Mouse (Mus musculus) forebrain, embryonic 16.5 days (tissue): ENCODE results near the gene Sox6. TPM values are rescaled to one million over a fixed set of nuclear protein-coding genes. Genes with fewer than 3 reads are reported as not detected.
"Not testable (repeated sequence)": the region's sequence is repeated elsewhere in the genome, so short reads cannot be mapped to it uniquely, and the experiment has no call there.

ENCODE experiments used
- ATAC-seq: fragments of 200-750 bp; cut with Nextera tagmentation; 2 replicates; pipeline ENCODE4 v1.8.0; 2017; ENCODE audit warnings: mild to moderate bottlenecking, moderate library complexity
- H3K27ac ChIP-seq: fragments of 300-500 bp; sonication (generic); 2 replicates; pipeline ENCODE4 v1.5.1; 2014; ENCODE audit warnings: low read length, control low read depth
- H3K27me3 ChIP-seq: fragments of 300-500 bp; sonication (generic); replicated peaks from 2 replicates; pipeline ENCODE4 v1.6.1; 2014; ENCODE audit warnings: low read length; ENCODE audit not compliant: control insufficient read depth, insufficient read depth
- H3K36me3 ChIP-seq: fragments of 300-500 bp; sonication (generic); 2 replicates; pipeline ENCODE4 v1.6.1; 2014; ENCODE audit not compliant: control insufficient read depth, insufficient read depth
- H3K4me1 ChIP-seq: fragments of 300-500 bp; sonication (generic); replicated peaks from 2 replicates; pipeline ENCODE4 v1.6.1; 2014; ENCODE audit warnings: low read length; ENCODE audit not compliant: control insufficient read depth, insufficient read depth
- H3K4me2 ChIP-seq: fragments of 300-500 bp; sonication (generic); 2 replicates; pipeline ENCODE4 v1.6.1; 2014; ENCODE audit warnings: mild to moderate bottlenecking, low read length, control low read depth
- H3K4me3 ChIP-seq: fragments of 300-500 bp; sonication (generic); replicated peaks from 2 replicates; pipeline ENCODE4 v1.5.1; 2014; ENCODE audit warnings: mild to moderate bottlenecking, low read length, control low read depth
- H3K9ac ChIP-seq: fragments of 300-500 bp; sonication (generic); replicated peaks from 2 replicates; pipeline ENCODE4 v1.6.1; 2014; ENCODE audit warnings: low read depth, low read length, control low read depth
- H3K9me3 ChIP-seq: fragments of 300-500 bp; sonication (generic); 2 replicates; pipeline ENCODE4 v1.6.1; 2016; ENCODE audit warnings: low read length; ENCODE audit not compliant: control insufficient read depth
- WGBS: fragments of 180-500 bp; shearing (Covaris S2); extraction: QIAGEN DNeasy Blood & Tissue Kit; methylation state at CpG from one replicate; pipeline ENCODE4 v1.1.7; 2014; 5-methylcytosine and 5-hydroxymethylcytosine counted together
- polyA plus RNA-seq: library from polyadenylated mRNA; unstranded; fragments of >200 nt; fragmentation: Nextera tagmentation; extraction: Ambion mirVana; gene quantifications from 2 replicates; pipeline ENCODE4 v1.2.1, GENCODE M21; 2015

Sox6 gene
- 95.4 and 96.5 TPM in 2 replicates for polyA plus RNA-seq

DNA sequence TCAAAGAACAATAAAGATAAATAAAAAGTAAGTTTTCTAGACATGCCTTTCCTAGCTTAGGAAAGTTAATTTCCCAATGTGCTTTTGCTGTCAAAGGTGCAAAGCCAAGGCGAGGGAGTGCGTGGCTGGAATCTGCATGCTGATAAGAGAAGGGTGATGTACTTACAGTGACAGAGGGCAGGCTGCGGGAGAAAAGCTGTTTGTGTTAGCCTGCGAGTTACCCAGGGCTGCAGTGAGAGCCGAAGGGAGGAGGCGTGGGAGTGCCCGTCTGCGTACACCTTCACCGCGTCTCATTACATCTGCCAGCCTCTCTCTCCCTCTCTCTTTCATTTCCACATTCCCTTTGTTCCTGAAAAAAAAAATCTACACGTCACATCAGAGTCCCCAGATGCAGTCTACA is at the start of gene Sox6:
Gene Sox6, minus strand, starts transcription at position 286 of the 400 bp plus-strand sequence.
- H3K27me3 ChIP-seq: peaks cover 37% of the 10 kb centered on the region
- ATAC-seq: no peak
- H3K4me3 ChIP-seq: peak within 1 kb of the TSS; percentile 53
- H3K9me3 ChIP-seq: no peaks in the 10 kb centered on the region
- H3K27ac ChIP-seq: peak within 1 kb of the TSS; percentile 8; the same call in 1 of the 2 replicates
- under 1% methylated on average over 11 of the region's 11 CpGs for WGBS
- H3K4me1 ChIP-seq: peaks cover 40% of the 10 kb centered on the region
- peak within 1 kb of the TSS; percentile 62 for H3K9ac ChIP-seq
- peak within 1 kb of the TSS; percentile 98 for H3K4me2 ChIP-seq
- H3K36me3 ChIP-seq: no peaks in the 10 kb centered on the region

DNA sequence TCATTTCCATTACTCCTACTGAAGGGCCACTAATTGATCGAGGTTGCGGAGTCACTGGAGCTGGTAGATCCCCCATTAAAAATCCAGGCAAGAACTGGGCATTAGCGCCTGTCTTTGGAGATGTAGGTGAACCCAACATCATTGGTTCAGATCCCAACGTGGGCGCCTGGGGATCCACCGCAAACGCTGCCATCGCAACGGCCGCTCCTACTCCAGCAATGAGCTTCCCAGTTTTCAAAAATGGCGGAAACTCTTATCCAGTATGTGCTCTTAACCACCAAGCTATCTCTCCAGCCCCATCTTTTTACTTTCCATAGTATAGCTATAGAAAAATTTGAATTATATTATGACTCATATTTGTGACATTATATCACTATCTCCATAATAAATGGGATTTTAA is 45.8 kb upstream of the Sox6 start, which contains the start of gene Gm4353:
Gene Gm4353, minus strand, starts transcription at position 270 of the 400 bp plus-strand sequence.
- H3K27ac ChIP-seq, H3K4me3 ChIP-seq, H3K27me3 ChIP-seq, H3K9ac ChIP-seq, ATAC-seq, H3K36me3 ChIP-seq, H3K4me2 ChIP-seq, H3K9me3 ChIP-seq, H3K4me1 ChIP-seq: not testable (repeated sequence)
- WGBS: 98% methylated on average over 11 of the region's 11 CpGs

DNA sequence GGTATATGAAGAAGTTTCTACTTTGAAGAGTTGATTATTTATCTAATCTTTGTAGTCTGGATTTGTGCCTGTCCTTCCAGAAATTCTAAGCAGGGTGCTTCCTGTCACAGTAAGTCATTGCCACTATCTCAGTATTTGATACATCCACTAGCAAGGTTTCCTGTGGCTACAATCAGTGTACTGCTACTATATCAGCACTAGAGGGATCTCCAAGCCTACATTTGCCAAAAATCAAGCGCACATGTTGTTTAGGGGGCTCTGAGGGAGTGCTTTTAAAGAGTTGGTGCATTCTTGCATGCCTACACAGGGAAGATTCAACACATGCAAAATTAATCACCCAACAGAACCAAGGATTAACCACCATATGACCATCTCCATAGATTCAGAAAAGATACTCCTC is 22.1 kb upstream of the Sox6 start:
- Histone ChIP-seq H3K9ac (no peak overlapping the region), H3K4me3 (no peak overlapping the region), H3K9me3 (no peaks in the 10 kb centered on the region), H3K4me2 (no peak overlapping the region), H3K27ac (no peak overlapping the region), H3K4me1 (no peaks in the 10 kb centered on the region), H3K36me3 (no peaks in the 10 kb centered on the region), H3K27me3 (no peaks in the 10 kb centered on the region)
- 63% methylated on average over 1 of the region's 1 CpGs for WGBS
- no peak for ATAC-seq

DNA sequence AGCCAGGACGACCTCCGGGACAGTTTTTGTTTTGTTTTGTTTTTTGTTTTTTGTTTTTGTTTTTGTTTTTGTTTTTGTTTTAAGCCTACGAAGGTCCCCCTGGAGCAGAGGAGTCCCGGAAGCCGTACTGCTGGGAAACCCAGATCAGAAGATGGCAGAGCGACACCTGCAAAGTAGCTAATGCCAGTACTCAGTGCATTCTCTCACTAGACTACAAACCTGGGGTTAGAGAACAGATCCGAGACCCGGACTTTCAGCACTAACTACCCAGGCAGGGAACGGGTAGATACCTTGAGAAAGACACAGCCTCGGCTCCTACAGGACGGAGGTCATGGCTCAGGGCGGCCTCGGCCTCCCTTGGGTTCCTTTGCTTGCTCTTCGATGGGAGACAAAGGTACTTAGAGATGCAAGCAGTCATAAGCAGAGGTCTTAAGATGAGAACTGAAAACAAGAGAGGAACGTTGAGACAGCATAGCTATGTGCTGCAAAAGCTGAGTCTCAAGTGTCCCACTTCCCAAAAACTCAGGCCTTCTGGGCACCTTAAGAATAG is 1.9 kb upstream of the Sox6 start:
- H3K27me3 ChIP-seq: peaks cover 32% of the 10 kb centered on the region
- no peaks in the 10 kb centered on the region for H3K36me3 ChIP-seq
- H3K4me2 ChIP-seq: peak overlapping the region; percentile 98
- 12% methylated on average over 15 of the region's 15 CpGs for WGBS
- no peak overlapping the region for H3K27ac ChIP-seq
- H3K9ac ChIP-seq: peak overlapping the region; percentile 62; the same call in 1 of the 2 replicates
- H3K4me3 ChIP-seq: peak overlapping the region; percentile 53
- H3K9me3 ChIP-seq: no peaks in the 10 kb centered on the region
- peaks cover 23% of the 10 kb centered on the region for H3K4me1 ChIP-seq
- ATAC-seq: peak; percentile 23

DNA sequence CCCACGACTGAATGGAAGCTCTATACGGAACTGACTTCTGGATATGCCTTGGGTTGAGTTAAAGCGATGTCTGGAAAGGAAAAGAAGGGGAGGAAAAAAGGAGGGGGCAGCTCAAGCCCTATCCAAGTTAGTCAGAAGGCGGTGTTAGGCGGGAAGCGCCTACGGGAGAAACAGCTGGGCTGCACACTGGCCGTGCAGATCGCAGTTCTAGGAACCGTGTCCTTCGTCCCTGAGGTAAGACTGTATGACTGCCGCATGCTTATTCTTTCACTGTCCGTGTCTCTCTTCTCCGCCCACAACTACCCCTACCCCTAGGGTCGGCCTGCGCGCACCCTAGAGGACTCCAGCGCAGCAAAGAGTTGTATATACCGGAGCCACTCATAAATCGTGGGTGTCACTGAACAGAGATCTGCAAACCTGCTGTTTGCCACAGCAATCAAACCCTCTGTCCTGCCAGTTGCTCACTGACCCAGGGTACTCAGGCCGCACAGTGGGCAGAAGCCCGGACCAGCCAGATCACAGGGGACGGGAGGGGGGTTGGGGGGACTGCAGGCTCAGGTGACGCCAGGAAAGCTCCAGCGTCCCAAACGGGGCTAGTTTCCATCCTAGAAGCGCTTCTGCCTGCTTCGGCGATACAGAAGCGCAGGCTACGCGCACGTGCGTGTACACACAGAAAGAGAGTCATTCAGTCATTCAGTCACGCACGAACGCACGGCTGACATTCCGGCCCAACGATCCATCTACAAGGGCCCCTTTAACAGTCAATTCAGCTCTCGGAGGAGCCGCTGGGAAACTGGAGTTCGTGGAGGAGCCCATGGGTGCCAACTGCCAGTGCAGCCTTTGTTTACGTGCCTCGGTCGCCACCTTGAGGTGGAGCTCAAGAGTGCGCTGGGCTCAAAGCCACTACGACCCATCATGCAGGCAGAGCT is 1.2 kb upstream of the Sox6 start:
- Histone ChIP-seq H3K9me3 (no peaks in the 10 kb centered on the region), H3K27ac (peak overlapping the region; percentile 62; the same call in 1 of the 2 replicates)

DNA sequence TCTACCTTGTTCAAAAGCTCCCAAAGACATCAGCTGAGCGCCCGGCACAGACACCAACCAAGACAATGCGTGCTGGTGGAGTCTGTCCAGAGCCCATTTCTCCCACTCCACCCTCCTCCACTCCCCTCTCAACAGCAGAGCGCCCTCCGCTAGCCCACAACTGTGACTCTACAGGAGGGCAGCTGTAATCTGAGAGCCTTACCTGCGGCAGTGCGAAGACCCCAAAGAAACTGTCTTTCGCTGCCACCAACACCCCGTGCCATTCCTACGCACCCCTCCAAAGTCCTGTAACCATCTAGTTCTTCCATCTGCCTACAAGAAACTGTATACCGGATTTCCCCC is 571 bp upstream of the Sox6 start, which contains the start of gene 1110004F10Rik:
Gene 1110004F10Rik, plus strand, starts transcription at position 202 of the 342 bp plus-strand sequence.
- Histone ChIP-seq H3K4me1 (peaks cover 33% of the 10 kb centered on the region), H3K4me3 (peak within 1 kb of the TSS; percentile 53), H3K4me2 (peak within 1 kb of the TSS; percentile 98), H3K27me3 (peaks cover 37% of the 10 kb centered on the region), H3K9me3 (no peaks in the 10 kb centered on the region), H3K27ac (peak within 1 kb of the TSS; percentile 62; the same call in 1 of the 2 replicates), H3K36me3 (no peaks in the 10 kb centered on the region), H3K9ac (peak within 1 kb of the TSS; percentile 62)
- no peak for ATAC-seq
- 2% methylated on average over 11 of the region's 11 CpGs for WGBS

More for the DNA sequence above, 1.2 kb upstream of the Sox6 start:
- peak; percentile 86 for ATAC-seq
- Histone ChIP-seq H3K9ac (peak overlapping the region; percentile 62), H3K4me2 (peak overlapping the region; percentile 98), H3K36me3 (no peaks in the 10 kb centered on the region), H3K4me3 (peak overlapping the region; percentile 53), H3K27me3 (peaks cover 37% of the 10 kb centered on the region), H3K4me1 (peaks cover 27% of the 10 kb centered on the region)
- WGBS: under 1% methylated on average over 48 of the region's 48 CpGs

DNA sequence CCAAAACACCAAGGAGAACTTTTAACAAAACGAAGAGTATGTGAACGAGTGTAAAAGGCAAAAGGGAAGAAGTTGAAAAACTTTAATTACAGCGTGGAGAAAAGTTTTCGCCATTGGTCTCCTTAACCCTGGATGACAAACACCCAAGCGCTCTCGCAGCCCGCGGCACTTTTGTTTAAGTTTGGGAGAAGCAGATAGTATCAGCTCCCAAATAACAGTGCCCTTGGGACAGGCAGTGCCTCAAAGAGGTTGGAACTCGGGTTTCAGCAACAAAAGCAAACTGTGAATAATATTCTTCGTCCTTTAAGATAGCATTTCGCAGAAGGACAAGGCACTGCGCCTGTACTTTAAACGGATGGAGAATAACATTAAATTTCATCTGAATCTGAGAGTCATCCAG is 572 bp downstream of the Sox6 start:
- H3K27me3 ChIP-seq: peaks cover 37% of the 10 kb centered on the region
- peak overlapping the region; percentile 98 for H3K4me2 ChIP-seq
- H3K27ac ChIP-seq: no peak overlapping the region
- no peaks in the 10 kb centered on the region for H3K9me3 ChIP-seq
- ATAC-seq: no peak
- WGBS: 4% methylated on average over 13 of the region's 13 CpGs
- 0 out of 2 replicates have a peak overlapping the region, but pooled peaks have one; percentile 2 for H3K9ac ChIP-seq
- H3K4me1 ChIP-seq: peaks cover 41% of the 10 kb centered on the region
- H3K4me3 ChIP-seq: peak overlapping the region; percentile 33
- no peaks in the 10 kb centered on the region for H3K36me3 ChIP-seq

DNA sequence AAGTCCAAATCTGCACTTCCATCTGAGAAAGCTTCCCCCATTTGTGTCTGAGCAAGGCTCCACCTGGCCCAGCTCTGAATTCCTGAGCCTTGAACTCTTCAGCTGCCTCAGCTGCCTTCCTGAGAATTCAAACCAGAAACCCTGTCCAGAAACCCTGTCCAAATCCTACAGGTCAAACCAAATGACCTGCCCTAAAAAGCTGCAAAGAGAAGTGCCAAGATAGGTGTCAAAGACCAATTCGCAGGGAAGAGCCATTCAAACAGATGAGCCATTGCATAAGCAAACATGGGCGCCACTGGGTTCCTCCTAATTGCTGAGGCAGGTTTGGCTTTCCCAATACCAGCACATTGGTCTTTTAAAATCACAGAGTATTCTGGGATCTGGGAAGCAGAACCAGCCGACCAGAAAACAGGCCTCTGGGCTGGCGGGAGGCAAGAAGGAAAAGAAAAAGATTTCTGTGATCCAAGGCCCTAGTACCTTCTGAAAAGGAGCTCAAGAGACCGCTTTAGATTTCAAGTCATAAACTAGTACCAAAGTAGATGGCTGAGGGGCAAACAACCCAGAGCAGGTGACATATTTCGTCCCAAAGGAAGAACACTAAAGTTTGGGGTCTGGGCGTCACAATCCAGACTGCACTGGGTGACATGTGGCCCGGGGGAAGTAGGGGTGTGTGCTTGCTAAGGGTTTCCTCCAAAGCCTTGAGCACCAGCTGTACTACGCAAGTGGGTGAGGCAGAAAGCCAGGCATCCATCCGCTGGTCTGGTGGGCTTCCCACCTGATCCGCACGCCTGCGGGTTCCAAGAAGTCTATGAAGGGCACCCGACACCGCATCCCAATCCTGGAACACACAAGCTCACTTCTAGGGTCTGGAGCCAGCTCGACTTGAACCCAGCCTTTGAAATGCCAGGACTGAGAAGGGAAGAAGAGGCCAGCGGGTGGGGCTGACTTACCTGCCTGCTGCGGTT is 1.7 kb downstream of the Sox6 start:
- Histone ChIP-seq H3K27ac (no peak overlapping the region), H3K4me2 (peak overlapping the region; percentile 30), H3K36me3 (no peaks in the 10 kb centered on the region), H3K9me3 (no peaks in the 10 kb centered on the region), H3K4me3 (peak overlapping the region; percentile 23), H3K27me3 (peaks cover 39% of the 10 kb centered on the region), H3K9ac (no peak overlapping the region), H3K4me1 (peaks cover 47% of the 10 kb centered on the region)
- no peak for ATAC-seq
- WGBS: 43% methylated on average over 18 of the region's 18 CpGs
